Comparison of ENCODE assay signal across 10 mouse cellular contexts in genomic region chr3:69962187-69962586, GRCm38 (mm10). TPM values are rescaled to one million over a fixed set of nuclear protein-coding genes. Genes with fewer than 3 reads are reported as not detected.
A peak's percentile ranks its signal among the peaks of the same experiment; 100 is the strongest.
DNase-seq lines count a peak whose midpoint lies in the region; ATAC-seq and TF ChIP-seq lines count a peak whose summit lies in the region.
"Had no signal": no experiment of that assay in that cellular context is flagged by ENCODE, and none has a peak within 500 bp of the region (broad histone marks: within the 10 kb centered on the region; RNA-seq: fewer than 3 reads in every experiment).

No protein-coding gene starts in this region.

- no peak for TF ChIP-seq EP300 in stomach, postnatal 0 days (optimal IDR thresholded peaks at IDR 0.05)

- H3K27me3 ChIP-seq in forebrain, embryonic 12.5 days: no peaks in the 10 kb centered on the region
- H3K27me3 ChIP-seq in forebrain, embryonic 13.5 days: no peaks in the 10 kb centered on the region
- H3K27me3 ChIP-seq in kidney, postnatal 0 days (ENCODE audit: insufficient read depth, low read length): no peaks in the 10 kb centered on the region
- no peaks in the 10 kb centered on the region for H3K27me3 ChIP-seq in stomach, postnatal 0 days (ENCODE audit: control insufficient read depth, insufficient read depth, low read length)

- no peak overlapping the region for H3K9ac ChIP-seq in forebrain, embryonic 12.5 days
- no peak overlapping the region for H3K9ac ChIP-seq in forebrain, embryonic 13.5 days
- no peak overlapping the region for H3K9ac ChIP-seq in kidney, postnatal 0 days (ENCODE audit: low read depth, low read length)
- no peak overlapping the region for H3K9ac ChIP-seq in stomach, postnatal 0 days (ENCODE audit: low read length)

- peak; percentile 66 for TF ChIP-seq CTCF in kidney, postnatal 0 days (IDR thresholded peaks at IDR 0.05; ENCODE audit: low read depth)
- peak; percentile 78 for TF ChIP-seq CTCF in stomach, postnatal 0 days (IDR thresholded peaks at IDR 0.05; ENCODE audit: low read depth)

- 57% methylated on average over 5 of the region's 5 CpGs for WGBS in forebrain, embryonic 12.5 days
- 55% methylated on average over 5 of the region's 5 CpGs for whole genome bisulfite sequencing in forebrain, embryonic 13.5 days
- 64% methylated on average over 5 of the region's 5 CpGs for WGBS in kidney, postnatal 0 days
- 56% methylated on average over 5 of the region's 5 CpGs for WGBS in stomach, postnatal 0 days

- no peaks in the 10 kb centered on the region for H3K9me3 ChIP-seq in forebrain, embryonic 12.5 days
- no peaks in the 10 kb centered on the region for H3K9me3 ChIP-seq in forebrain, embryonic 13.5 days (replicated peaks)
- no peaks in the 10 kb centered on the region for H3K9me3 ChIP-seq in kidney, postnatal 0 days (replicated peaks; ENCODE audit: low read length)
- H3K9me3 ChIP-seq in stomach, postnatal 0 days (ENCODE audit: control insufficient read depth, low read length): no peaks in the 10 kb centered on the region

- no peaks in the 10 kb centered on the region for H3K36me3 ChIP-seq in forebrain, embryonic 12.5 days (replicated peaks)
- H3K36me3 ChIP-seq in forebrain, embryonic 13.5 days (ENCODE audit: poor library complexity, severe bottlenecking): no peaks in the 10 kb centered on the region
- no peaks in the 10 kb centered on the region for H3K36me3 ChIP-seq in kidney, postnatal 0 days (ENCODE audit: insufficient read depth, low read length)
- H3K36me3 ChIP-seq in stomach, postnatal 0 days (ENCODE audit: control insufficient read depth, insufficient read depth, low read length): no peaks in the 10 kb centered on the region

- H3K4me3 ChIP-seq in forebrain, embryonic 12.5 days (replicated peaks): no peak overlapping the region
- no peak overlapping the region for H3K4me3 ChIP-seq in forebrain, embryonic 13.5 days
- no peak overlapping the region for H3K4me3 ChIP-seq in kidney, postnatal 0 days (replicated peaks; ENCODE audit: low read depth, low read length)
- H3K4me3 ChIP-seq in stomach, postnatal 0 days (ENCODE audit: low read depth, low read length): no peak overlapping the region

- no peaks in the 10 kb centered on the region for H3K4me1 ChIP-seq in forebrain, embryonic 12.5 days
- no peaks in the 10 kb centered on the region for H3K4me1 ChIP-seq in forebrain, embryonic 13.5 days
- no peaks in the 10 kb centered on the region for H3K4me1 ChIP-seq in kidney, postnatal 0 days (replicated peaks; ENCODE audit: insufficient read depth, low read length)
- no peaks in the 10 kb centered on the region for H3K4me1 ChIP-seq in stomach, postnatal 0 days (replicated peaks; ENCODE audit: control insufficient read depth, insufficient read depth)

- peak; percentile 15 for DNase-seq in ovary, postnatal 36 days (ENCODE audit: low spot score)
- no peak for DNase-seq in ovary, postnatal 10 days (ENCODE audit: low spot score)
- peak; percentile 3 for DNase-seq in cerebellum, adult 8-10 months
- peak; percentile 45 for DNase-seq in kidney, postnatal 0 days (ENCODE audit: low spot score)
- peak; percentile 23 for DNase-seq in stomach, postnatal 0 days (ENCODE audit: low spot score)
- no peak for DNase-seq in layer of hippocampus, adult 9-10 months (ENCODE audit: low spot score)

- no peak overlapping the region for H3K27ac ChIP-seq in forebrain, embryonic 12.5 days
- no peak overlapping the region for H3K27ac ChIP-seq in forebrain, embryonic 13.5 days
- no peak overlapping the region for H3K27ac ChIP-seq in kidney, postnatal 0 days
- no peak overlapping the region for H3K27ac ChIP-seq in stomach, postnatal 0 days (replicated peaks)

- no peak overlapping the region for H3K4me2 ChIP-seq in forebrain, embryonic 12.5 days
- no peak overlapping the region for H3K4me2 ChIP-seq in forebrain, embryonic 13.5 days
- no peak overlapping the region for H3K4me2 ChIP-seq in kidney, postnatal 0 days (ENCODE audit: low read length)
- no peak overlapping the region for H3K4me2 ChIP-seq in stomach, postnatal 0 days (replicated peaks; ENCODE audit: low read depth)

- peak; percentile 27; the same call in 1 of the 2 replicates for ATAC-seq in forebrain, embryonic 12.5 days (ENCODE audit: low FRiP score)
- no peak for ATAC-seq in forebrain, embryonic 13.5 days
- no peak for ATAC-seq in kidney, postnatal 0 days (replicated peaks; ENCODE audit: low FRiP score, low read depth)
- no peak for ATAC-seq in stomach, postnatal 0 days (ENCODE audit: low FRiP score, low TSS enrichment)

RNA-seq across cellular contexts. Expression of gene Otol1, which starts 45.2 kb away (rescaled TPM):
- not detected in 2 replicates for polyA plus RNA-seq in forebrain, embryonic 12.5 days (2016; fragmentation: Nextera tagmentation; extraction: Ambion mirVana)
- not detected in 2 replicates for polyA plus RNA-seq in forebrain, embryonic 13.5 days (2015; fragmentation: Nextera tagmentation; extraction: Ambion mirVana)
- not detected in 2 replicates for polyA plus RNA-seq in kidney, postnatal 0 days (2015; fragmentation: Nextera tagmentation; extraction: Ambion mirVana)
- not detected in 2 replicates for polyA plus RNA-seq in stomach, postnatal 0 days (2015; fragmentation: Nextera tagmentation; extraction: Ambion mirVana)
- polyA plus RNA-seq: limb, embryonic 14.5 days; stomach, embryonic 14.5 days had no signal

Comparison
In these comparisons a context has a peak if more than half of its experiments do, and no peak if none do; other contexts are left out.
1. DNase-seq: peak in ovary, postnatal 36 days (single experiment), cerebellum, adult 8-10 months (single experiment), kidney, postnatal 0 days (single experiment) and stomach, postnatal 0 days (single experiment); none in ovary, postnatal 10 days (single experiment) and layer of hippocampus, adult 9-10 months (single experiment).